Mouse (Mus musculus): ENCODE results near the gene Eef1akmt2.

DNA sequence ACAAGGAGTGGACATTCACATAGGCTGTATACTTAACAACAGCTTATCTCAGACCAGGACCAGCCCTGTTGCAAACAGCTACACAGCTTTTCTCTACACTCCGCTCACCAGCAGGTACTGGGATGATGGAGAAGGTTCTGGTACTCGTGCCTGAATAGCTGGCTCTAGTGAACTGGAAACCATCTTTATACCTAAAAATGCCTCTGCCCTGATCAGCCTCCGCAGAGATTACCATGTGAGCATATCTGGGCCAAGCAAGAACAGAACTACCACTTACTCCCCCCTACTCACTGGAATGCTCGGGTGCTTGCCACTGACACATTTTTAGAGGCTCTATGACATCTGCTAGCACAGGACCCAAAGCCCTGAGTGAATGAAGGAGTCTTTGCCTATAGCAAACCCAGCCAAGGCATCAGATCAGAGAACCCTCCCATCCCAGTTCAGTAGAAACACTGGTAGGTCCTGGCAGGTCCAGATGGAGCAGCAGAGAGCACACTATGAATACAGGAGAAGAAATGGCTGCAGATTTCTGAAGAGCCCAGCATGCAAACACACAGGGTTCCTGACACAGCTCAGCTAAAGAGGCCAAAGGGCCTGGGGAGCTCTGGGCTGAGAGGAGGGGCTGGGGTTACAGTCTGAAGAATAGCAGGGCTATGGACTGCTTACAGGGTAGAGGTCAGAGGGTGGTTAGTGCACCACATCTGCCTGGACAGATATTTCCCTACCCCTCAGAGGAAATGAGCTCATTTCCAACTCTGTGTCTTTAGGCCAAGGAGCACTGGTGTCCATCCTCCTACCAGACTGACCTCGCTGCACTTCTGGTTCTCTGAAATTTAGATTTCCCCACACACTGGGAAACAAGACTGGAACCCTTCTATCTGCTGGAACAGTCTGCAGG lies 53.1 kb downstream of the Eef1akmt2 start:
- TF ChIP-seq CTCF (IDR thresholded peaks at IDR 0.05; ENCODE audit: borderline replicate concordance, insufficient read depth, low read length) = no peak
- TF ChIP-seq POLR2A (IDR thresholded peaks at IDR 0.05; ENCODE audit: low read depth, low read length) = no peak
